Mouse (Mus musculus) hematopoietic stem cell, adult 5-6 weeks (primary cell): ENCODE measurements at regions not wholly inside any gene's neighbourhood (a gene's known extent, or its start where the extent isn't known, plus 50 kb on each side); places are given as distances from the start of the nearest gene placed in this dataset.

ENCODE experiments used
- ATAC-seq, 2 experiments: fragments of 125-278 bp in 1 of 2; replicated peaks in 1 of 2; 2 replicates each; pipeline ENCODE4 v1.8.0; 2016 to 2017; ENCODE audit warnings: inconsistent platforms in 2 of 2, mild to moderate bottlenecking in 2 of 2, moderate number of reproducible peaks in 2 of 2, low read depth in 1 of 2, moderate TSS enrichment in 1 of 2; ENCODE audit not compliant: low FRiP score in 2 of 2, poor library complexity in 2 of 2, severe bottlenecking in 2 of 2, insufficient read depth in 1 of 2, low TSS enrichment in 1 of 2

GRCm38 (mm10) chr8:11062348-11062946 lies 54.2 kb upstream of the Irs2 start:
- ATAC-seq = no peak

GRCm38 (mm10) chr8:11061711-11062110 lies 53.5 kb upstream of the Irs2 start:
- no peak for ATAC-seq

DNA sequence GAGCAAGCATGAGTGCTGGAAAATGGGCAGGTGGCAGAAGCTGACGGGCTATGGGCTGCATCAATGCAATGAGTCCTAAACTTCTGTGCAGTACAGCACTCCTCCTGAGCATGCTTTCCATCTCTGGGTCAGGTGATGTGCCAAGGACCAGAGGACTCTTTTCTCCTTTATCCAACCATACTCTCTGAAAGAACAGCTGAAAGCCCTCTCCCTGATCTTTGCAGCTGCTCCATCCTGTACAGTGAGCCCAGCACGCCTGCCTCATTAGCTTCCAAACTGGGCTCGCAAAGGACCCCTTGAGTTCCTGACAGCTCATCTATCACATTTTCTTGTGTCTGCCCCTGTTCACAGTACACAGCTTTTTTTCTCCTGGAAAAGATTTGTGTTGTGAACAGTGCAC lies 52.3 kb upstream of the Irs2 start:
- no peak for ATAC-seq

DNA sequence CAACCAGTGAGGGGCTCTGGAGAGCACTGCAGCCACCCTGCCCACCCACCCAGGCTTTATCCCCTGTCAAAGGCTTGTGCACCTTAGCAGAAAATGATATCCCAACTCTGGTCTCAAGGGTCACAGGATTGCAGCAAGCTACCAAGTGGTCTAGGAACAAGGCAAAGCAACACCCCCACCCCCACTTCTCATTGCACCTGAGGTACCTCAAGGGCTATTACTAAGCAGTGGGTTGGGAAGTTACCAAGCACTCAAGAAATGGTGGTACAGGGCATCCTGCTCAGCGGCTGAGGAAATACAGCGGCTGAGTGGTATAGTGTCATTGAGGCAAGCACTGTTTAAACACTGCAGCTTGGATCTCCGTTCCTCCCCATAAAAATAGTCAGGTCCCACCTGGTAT lies 50.1 kb upstream of the Irs2 start:
- no peak for ATAC-seq
